Mouse (Mus musculus): ENCODE measurements around the gene Cldn34c4.

The Cldn34c4 gene

GRCm38 (mm10) chrX:127736454-127736853, at the start of gene Cldn34c4:
Gene Cldn34c4 (minus strand): TSS chrX:127736554.
- no peak for DNase-seq (ENCODE audit: low spot score)

GRCm38 (mm10) chrX:127747062-127747461, 10.7 kb upstream of the Cldn34c4 start:
- DNase-seq (ENCODE audit: low spot score), result no peak
